Mouse (Mus musculus) right cerebral cortex, postnatal 25 days (tissue): ENCODE data around the gene Zfp335.

Experiments
- DNase-seq: peaks from one replicate; pipeline ENCODE4 v3.0.0; 2022

Zfp335 gene

DNA sequence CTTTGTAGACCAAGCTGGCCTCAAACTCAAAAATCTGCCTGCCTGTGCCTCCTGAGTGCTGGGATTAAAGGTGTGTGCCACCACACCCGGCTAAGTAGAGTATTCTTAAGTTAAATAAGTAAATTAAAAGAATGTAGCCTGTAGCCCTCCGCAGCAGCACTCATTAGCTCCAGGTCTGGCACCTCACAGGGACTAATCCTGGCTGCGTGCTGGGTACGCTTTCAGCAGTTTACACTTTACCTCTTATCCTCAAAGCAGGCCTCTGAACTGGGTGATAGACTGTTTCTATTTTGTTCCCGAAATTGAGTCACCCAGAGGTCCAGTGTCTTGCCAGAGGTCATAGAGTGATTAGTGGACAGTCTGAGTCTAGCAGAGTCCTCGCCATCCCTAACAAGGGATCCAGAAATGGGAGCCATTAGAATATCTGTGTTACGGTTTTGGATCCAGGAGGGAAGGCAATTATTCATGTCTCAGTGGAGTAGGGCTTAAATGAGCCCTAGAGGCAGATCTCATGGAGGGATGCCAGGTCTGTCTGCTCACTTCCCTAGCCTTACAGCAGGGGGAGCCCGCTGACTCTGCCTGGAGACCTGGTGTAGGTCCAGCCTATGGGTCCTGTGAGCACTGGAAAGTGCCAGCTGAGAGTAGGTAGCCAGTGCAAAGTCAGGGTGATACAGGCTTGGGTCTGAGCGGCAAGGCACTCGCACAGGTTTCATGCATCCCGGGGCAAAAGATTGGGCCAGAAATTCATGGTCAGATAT is 12.7 kb upstream of the Zfp335 start:
- DNase-seq, result peak; percentile 84

- no peak for DNase-seq
Measured at GRCm38 (mm10) chr2:164923291-164923690, 11.7 kb upstream of the Zfp335 start.

DNA sequence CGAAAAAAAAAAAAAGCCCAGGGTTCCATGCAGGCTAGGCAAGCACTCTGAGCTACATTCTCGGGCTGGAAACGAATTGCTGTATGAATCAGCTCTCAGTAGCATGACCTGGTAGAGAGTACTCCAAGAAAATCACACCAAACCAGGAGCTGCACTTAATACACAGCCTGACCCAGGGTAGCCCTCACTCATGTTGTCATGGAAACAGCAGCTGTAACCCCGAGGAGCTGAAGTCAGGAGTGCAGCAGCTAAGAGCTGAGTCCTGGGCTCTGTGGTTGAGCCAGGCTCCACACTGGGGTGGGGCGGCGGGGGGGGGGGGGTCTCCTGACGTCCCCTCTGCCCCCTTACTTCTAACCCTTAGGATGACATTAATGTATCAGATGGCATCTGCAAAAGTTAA is 10.4 kb upstream of the Zfp335 start:
- no peak for DNase-seq

DNA sequence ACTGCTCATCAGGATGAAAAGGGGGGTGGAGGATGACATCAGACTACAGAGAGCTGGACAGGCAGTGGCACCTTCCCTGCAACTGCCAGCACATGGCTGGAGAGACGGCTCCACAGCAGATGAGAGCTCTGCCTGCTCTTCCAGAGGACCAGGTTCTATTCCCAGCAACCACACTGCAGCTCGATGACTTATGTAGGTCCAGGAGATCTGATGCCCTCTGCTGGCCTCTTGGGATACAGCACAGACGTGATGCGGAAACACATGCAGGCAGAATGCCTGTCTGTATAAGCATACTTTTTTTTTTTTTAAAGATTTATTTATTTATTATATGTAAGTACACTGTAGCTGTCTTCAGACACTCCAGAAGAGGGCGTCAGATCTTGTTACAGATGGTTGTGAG is 6.8 kb upstream of the Zfp335 start:
- DNase-seq, result no peak

- DNase-seq, result no peak
Measured at GRCm38 (mm10) chr2:164917371-164917770, 5.8 kb upstream of the Zfp335 start.

GRCm38 (mm10) chr2:164916820-164917219 is 5.3 kb upstream of the Zfp335 start:
- no peak for DNase-seq

GRCm38 (mm10) chr2:164913428-164913786 is 1.9 kb upstream of the Zfp335 start:
- DNase-seq, result no peak

GRCm38 (mm10) chr2:164912749-164913427 is 1.3 kb upstream of the Zfp335 start:
- no peak for DNase-seq

DNA sequence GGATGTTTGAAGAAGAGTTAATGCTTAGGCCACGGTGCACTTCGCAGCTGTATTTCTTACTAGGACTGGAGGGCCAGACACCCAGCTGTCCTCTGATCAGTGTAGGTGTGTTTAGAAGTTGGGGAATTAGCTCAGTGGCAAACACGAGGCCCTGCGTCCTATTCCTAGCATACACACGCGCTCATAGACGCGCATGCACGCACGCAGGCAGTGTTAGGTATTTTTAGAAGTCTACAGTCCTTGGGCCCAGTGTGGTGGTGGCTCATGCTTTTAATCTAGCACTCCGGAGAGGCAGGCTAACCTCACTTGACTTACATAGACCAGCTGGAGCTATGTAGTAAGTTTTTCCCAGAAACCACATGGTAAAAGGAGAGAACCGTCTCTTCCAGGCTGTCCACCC is 594 bp upstream of the Zfp335 start:
- DNase-seq, result peak; percentile 68

DNA sequence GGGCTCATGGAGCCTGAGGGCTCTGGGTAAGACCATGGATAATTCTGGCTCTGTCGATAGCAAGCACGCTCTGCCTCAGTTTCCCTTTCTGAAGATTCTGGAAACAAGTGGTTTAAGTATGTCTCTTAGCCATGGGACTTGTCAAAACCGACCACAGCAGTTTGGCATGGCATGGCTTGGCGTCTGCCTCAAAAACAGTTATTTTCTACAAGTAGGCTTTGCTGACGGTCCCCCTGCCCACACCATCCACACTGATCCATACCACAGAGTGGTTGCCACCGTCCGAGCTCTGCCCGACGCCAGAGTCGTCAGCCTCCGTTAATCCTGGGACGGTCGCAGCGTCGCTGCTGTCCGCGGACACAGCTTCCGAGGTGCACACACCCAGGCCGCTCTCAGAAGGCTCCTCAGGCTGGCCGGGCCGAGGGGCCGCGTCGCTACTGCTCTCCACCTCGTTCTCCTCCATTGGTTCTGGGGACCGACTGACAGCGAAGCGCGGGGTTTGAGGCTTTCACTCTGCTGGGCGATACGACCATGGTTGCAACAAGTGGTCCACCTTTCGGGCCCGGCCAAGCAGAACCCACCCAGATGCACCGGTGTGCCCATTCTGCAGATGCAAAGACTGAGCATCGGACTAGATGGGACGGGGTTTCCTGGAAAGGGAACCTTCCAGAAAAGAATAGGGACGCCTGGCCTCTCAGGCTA is 1.0 kb downstream of the Zfp335 start:
- no peak for DNase-seq

- DNase-seq, result no peak
Measured at GRCm38 (mm10) chr2:164909542-164909941, 2.0 kb downstream of the Zfp335 start.

GRCm38 (mm10) chr2:164909100-164909499 is 2.5 kb downstream of the Zfp335 start:
- DNase-seq, result no peak

DNA sequence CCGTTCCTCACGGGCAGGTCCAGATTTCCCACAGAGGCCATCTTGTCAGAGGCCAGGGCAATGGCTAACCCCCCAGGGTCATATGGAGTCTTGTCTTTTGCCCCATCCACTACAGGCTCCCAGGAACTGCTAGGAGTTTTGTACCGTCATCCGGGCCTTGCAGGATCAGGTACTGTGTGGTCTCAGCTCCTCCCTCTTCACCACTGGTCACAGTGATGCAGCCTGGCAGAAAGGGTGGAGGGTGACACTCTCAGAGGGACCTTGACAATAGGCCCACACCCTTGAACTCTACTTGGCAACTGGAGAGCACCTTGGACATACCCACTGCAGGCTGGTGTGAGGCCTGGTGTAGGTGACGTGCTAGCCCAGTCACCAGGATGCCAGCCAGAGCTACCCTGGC is 3.5 kb downstream of the Zfp335 start:
- no peak for DNase-seq

GRCm38 (mm10) chr2:164907511-164907910 is 4.0 kb downstream of the Zfp335 start:
- no peak for DNase-seq

- no peak for DNase-seq
Measured at GRCm38 (mm10) chr2:164906071-164906470, 5.5 kb downstream of the Zfp335 start.

DNA sequence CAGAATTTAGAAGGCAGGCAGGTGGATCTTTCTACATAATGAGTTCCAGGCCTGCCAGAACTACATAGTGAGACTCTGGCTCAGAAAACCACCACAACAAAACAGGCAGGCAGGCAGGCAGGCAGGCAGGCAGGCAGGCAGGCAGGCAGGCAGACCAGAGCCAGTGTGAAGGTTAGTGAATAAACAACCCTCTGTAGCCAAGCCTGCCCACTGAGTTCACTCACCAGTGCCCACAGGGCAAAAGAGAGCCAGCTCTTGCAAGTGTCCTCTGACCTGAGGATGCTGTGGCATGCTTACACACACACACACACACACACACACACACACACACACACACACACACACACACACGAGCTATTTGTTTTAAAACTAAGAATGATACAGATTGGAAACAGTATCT is 8.1 kb downstream of the Zfp335 start:
- DNase-seq, result no peak

DNA sequence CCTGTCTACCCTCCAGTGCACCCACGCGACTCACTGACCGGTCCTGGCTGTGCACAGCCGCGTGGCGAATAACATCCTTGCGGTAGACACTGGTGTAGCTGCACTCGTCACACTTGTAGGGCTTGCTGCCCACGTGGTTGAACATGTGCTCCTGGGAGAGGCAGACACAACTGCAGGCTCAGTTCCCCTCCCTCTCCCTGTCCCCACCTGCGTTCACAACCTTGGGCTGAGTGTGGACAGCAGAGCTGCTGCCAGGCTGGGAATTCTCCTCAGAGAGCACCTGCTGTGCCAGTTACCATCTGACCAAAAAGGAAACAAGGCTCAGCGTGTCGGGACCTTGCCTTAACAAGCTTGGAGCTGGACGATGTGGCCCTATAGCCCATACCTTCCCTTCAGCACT is 10.2 kb downstream of the Zfp335 start:
- DNase-seq, result no peak

GRCm38 (mm10) chr2:164899723-164900459 is 11.7 kb downstream of the Zfp335 start:
- no peak for DNase-seq

DNA sequence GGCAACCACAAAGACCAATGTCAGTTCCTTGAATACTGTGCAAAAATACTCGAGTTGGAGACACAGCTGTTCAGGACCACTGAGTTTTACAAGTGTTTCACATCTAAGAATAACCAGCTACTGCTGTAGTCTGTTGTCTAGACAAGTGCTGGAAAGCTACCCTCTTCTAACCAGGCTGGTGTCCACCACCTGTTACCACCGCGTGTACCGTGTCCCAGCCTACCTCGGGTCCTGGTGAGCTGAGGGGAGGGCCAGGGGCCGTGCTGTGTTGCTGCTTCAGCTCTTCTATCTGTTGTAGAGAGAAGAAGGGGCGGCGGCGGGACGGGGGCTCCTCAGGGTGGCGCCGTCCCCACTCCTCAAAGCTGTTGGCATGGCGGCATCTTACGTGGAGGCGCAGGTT is 12.5 kb downstream of the Zfp335 start:
- DNase-seq, result no peak

GRCm38 (mm10) chr2:164898008-164898407 is 13.5 kb downstream of the Zfp335 start:
- DNase-seq, result no peak

DNA sequence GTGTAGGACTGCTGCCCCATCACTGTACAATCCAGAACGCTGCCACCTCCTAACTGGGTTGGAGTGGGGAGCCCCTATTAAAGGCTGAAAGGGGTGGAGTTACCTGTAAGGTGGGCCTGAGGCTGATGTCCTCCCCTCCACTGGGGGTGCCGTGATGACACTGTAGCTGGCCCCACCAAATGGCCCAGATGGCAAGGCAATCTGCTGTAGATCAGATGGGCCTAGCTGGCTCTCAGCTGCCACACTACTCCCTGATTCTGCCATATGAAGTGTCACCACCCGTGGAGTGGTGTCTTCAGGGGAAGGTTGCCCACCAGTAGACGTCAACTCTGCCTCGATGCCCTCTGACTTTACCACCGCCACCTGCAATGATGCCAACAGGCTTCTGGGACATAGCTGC is 15.7 kb downstream of the Zfp335 start:
- DNase-seq, result no peak

GRCm38 (mm10) chr2:164894644-164895043 is 16.9 kb downstream of the Zfp335 start:
- DNase-seq, result no peak

GRCm38 (mm10) chr2:164894048-164894447 is 17.5 kb downstream of the Zfp335 start:
- no peak for DNase-seq
